Mouse (Mus musculus) ES-Bruce4 (cell line): ENCODE data around the gene Tarsl2. TPM values are rescaled to one million over a fixed set of nuclear protein-coding genes. Genes with fewer than 3 reads are reported as not detected.

Experiments
- H3K27ac ChIP-seq: 2 replicates; pipeline ENCODE4 v1.5.1; 2012; ENCODE audit warnings: low read length, inconsistent platforms; ENCODE audit not compliant: insufficient read depth
- H3K27me3 ChIP-seq: 2 replicates; pipeline ENCODE4 v1.6.1; 2012; ENCODE audit warnings: mild to moderate bottlenecking, low read length, inconsistent platforms; ENCODE audit not compliant: control insufficient read depth, poor library complexity, insufficient read depth, severe bottlenecking
- H3K36me3 ChIP-seq: 2 replicates; pipeline ENCODE4 v1.6.1; 2012; ENCODE audit warnings: inconsistent platforms, mild to moderate bottlenecking, low read length, moderate library complexity; ENCODE audit not compliant: control insufficient read depth, poor library complexity, insufficient read depth, severe bottlenecking
- H3K4me1 ChIP-seq: one replicate; pipeline ENCODE4 v1.8.1; 2011; ENCODE audit warnings: low read length; ENCODE audit not compliant: control insufficient read depth, insufficient read depth
- H3K4me3 ChIP-seq: 2 replicates; pipeline ENCODE4 v1.5.1; 2011; ENCODE audit warnings: low read depth, mild to moderate bottlenecking, low read length
- H3K9ac ChIP-seq: 2 replicates; pipeline ENCODE4 v1.6.1; 2012; ENCODE audit warnings: low read depth, mild to moderate bottlenecking, inconsistent platforms; ENCODE audit not compliant: poor library complexity, severe bottlenecking
- H3K9me3 ChIP-seq: replicated peaks from 2 replicates; pipeline ENCODE4 v1.6.1; 2012; ENCODE audit warnings: mild to moderate bottlenecking, low read length, inconsistent platforms; ENCODE audit not compliant: control insufficient read depth, poor library complexity, insufficient read depth, severe bottlenecking
- CTCF ChIP-seq: IDR thresholded peaks from one replicate; pipeline ENCODE4 v1.8.1; 2011; ENCODE audit warnings: low read depth, low read length
- EP300 ChIP-seq: IDR thresholded peaks from 2 replicates; pipeline ENCODE4 v1.6.1; 2011; ENCODE audit warnings: low read depth, low read length; ENCODE audit not compliant: insufficient read depth
- POLR2A ChIP-seq: IDR thresholded peaks from one replicate; pipeline ENCODE4 v1.8.1; 2011; ENCODE audit warnings: low read length; ENCODE audit not compliant: insufficient read depth
- polyA plus RNA-seq: library from polyadenylated mRNA; stranded (reverse); fragments of >200 nt; gene quantifications from 2 replicates; pipeline ENCODE4 v1.2.4, GENCODE M21; 2011; ENCODE audit warnings: low read depth; ENCODE audit not compliant: missing spikeins, insufficient read depth, insufficient read length

The Tarsl2 gene
- polyA plus RNA-seq, 1 experiment = 5.8 TPM

DNA sequence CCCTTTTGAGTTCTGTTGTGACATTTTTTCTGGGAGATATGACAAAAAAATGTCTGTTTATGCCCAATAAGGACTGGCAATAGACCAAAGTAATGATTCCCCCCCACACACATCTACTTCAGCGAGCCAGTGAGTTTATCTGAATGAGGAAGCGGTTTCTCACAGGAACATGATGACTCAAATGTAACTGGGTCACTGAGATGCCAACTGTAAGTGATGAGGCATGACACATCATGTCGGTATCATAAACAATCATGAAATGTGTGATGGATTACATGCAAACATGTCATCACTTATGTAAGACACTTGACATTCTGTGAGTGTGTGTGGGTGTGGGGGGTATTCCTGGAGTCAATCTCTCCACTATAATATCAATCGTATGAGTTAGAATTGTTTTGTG, 69.6 kb downstream of the Tarsl2 start:
- Histone ChIP-seq H3K4me3 (no peak overlapping the region), H3K36me3 (no peaks in the 10 kb centered on the region), H3K27ac (no peak overlapping the region), H3K9me3 (no peaks in the 10 kb centered on the region), H3K4me1 (no peaks in the 10 kb centered on the region), H3K9ac (no peak overlapping the region), H3K27me3 (no peaks in the 10 kb centered on the region)
- no peak for TF ChIP-seq EP300
- no peak for TF ChIP-seq POLR2A
- no peak for TF ChIP-seq CTCF

DNA sequence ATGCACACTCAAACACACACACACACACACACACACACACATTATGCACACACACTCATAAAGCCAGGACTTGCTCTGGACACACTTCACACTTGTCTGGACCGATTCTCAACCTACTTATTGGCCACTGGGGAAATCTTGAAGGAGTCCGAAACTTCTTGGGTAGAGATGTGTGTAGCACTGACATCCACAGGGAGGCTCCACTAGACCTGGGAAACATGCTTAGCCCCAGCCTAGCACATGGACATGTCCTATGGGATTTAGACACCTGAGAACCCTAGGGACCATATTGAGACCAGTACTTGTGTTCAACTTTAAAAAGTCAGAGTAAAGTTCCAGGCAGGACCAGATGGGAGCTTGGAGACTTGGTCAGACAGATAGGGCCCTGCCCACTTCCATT, 89.3 kb downstream of the Tarsl2 start:
- Histone ChIP-seq H3K36me3 (no peaks in the 10 kb centered on the region), H3K27ac (no peak overlapping the region), H3K27me3 (no peaks in the 10 kb centered on the region), H3K4me1 (no peaks in the 10 kb centered on the region), H3K9me3 (no peaks in the 10 kb centered on the region), H3K4me3 (no peak overlapping the region), H3K9ac (no peak overlapping the region)
- TF ChIP-seq POLR2A (no peak), CTCF (no peak), EP300 (no peak)

- H3K36me3 ChIP-seq = no peaks in the 10 kb centered on the region
- H3K27ac ChIP-seq = no peak overlapping the region
- H3K9ac ChIP-seq = no peak overlapping the region
Measured at GRCm38 (mm10) chr7:65735261-65735660, 90.6 kb downstream of the Tarsl2 start.

GRCm38 (mm10) chr7:65737286-65738040, 92.8 kb downstream of the Tarsl2 start:
- Histone ChIP-seq H3K9ac (no peak overlapping the region), H3K27me3 (no peaks in the 10 kb centered on the region), H3K4me1 (no peaks in the 10 kb centered on the region), H3K9me3 (no peaks in the 10 kb centered on the region), H3K4me3 (peak overlapping the region; percentile 50), H3K36me3 (no peaks in the 10 kb centered on the region), H3K27ac (no peak overlapping the region)
- no peak for TF ChIP-seq POLR2A
- no peak for TF ChIP-seq CTCF
- TF ChIP-seq EP300 = no peak

More at GRCm38 (mm10) chr7:65735261-65735660, 90.6 kb downstream of the Tarsl2 start:
- H3K4me1 ChIP-seq = no peaks in the 10 kb centered on the region
- H3K27me3 ChIP-seq = no peaks in the 10 kb centered on the region
- no peaks in the 10 kb centered on the region for H3K9me3 ChIP-seq
- TF ChIP-seq CTCF = no peak
- no peak for TF ChIP-seq EP300
- TF ChIP-seq POLR2A = no peak
- no peak overlapping the region for H3K4me3 ChIP-seq

Other genes starting within 250 kb of the Tarsl2 start
- gene Tjp1, start 117.1 kb upstream of the Tarsl2 start, polyA plus RNA-seq = 209 TPM in 2 replicates
- 41.0 and 46.3 TPM in 2 replicates for gene Tm2d3, start 46.3 kb downstream of the Tarsl2 start, polyA plus RNA-seq
- 38.5 and 39.5 TPM in 2 replicates for gene Pcsk6, start 216.8 kb downstream of the Tarsl2 start, polyA plus RNA-seq